Mouse (Mus musculus) left cerebral cortex, adult 8-10 months (tissue): Measurements from ENCODE around the gene Pgk1. TPM values are rescaled to one million over a fixed set of nuclear protein-coding genes. Genes with fewer than 3 reads are reported as not detected.
"Not testable (repeated sequence)": the region's sequence is repeated elsewhere in the genome, so short reads cannot be mapped to it uniquely, and the experiment has no call there.

ENCODE experiments used
- DNase-seq, 2 experiments: peaks; one replicate each; pipeline ENCODE4 v3.0.0; 2022; ENCODE audit warnings: low spot score in 2 of 2
- total RNA-seq, 4 experiments: library from RNA; stranded (reverse); gene quantifications; 2 replicates each; pipeline ENCODE4 v1.2.4; 2022

Pgk1 gene
- total RNA-seq, result 100 to 1,000 TPM; 451 to 500 (median 488) TPM

DNA sequence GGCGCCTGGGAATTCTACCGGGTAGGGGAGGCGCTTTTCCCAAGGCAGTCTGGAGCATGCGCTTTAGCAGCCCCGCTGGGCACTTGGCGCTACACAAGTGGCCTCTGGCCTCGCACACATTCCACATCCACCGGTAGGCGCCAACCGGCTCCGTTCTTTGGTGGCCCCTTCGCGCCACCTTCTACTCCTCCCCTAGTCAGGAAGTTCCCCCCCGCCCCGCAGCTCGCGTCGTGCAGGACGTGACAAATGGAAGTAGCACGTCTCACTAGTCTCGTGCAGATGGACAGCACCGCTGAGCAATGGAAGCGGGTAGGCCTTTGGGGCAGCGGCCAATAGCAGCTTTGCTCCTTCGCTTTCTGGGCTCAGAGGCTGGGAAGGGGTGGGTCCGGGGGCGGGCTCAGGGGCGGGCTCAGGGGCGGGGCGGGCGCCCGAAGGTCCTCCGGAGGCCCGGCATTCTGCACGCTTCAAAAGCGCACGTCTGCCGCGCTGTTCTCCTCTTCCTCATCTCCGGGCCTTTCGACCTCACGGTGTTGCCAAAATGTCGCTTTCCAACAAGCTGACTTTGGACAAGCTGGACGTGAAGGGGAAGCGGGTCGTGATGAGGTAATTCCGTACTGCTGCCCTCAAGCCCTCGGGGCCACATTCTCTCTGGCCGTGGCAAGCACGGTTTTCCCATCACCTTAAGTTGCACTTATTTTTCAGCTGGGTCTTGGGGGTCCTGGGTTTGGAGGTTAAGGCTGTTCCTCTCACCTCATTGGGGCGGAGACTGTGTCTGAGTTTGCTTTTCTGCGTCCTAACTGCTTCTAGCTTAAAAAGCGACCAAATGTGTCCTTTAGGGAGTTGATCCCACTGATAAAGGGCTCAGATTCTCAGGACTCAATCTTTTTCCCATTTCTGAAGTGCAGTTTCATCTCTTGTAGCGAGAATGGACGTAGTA is at the start of gene Pgk1:
Pgk1 (plus strand) TSS at position 388 of the 937 bp plus-strand sequence.
- DNase-seq, result peak; percentile 66 to 94

GRCm38 (mm10) chrX:106139309-106140070 is 47.4 kb upstream of the Pgk1 start:
- no peak for DNase-seq

DNA sequence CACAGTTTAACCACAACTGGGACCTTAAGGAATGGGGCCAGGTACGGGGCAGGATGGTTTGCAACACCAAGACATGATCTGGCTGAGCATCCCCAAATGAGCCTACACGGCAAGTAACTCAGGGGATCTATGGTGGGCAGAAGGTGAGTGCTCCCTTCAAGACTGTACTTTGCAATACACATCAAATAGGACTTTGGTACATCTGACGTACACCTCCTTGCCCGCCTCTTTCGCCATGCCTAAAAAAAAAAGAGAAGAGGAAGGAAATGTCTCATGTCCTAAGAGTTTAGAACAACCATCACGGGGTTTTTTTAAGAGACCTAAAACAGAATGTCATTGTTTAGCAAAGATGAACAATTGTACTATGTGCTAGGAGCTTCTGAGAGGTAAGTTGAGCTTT is 44.0 kb upstream of the Pgk1 start, which contains the start of gene Tlr13:
Tlr13 (plus strand) TSS at position 269 of the 400 bp plus-strand sequence.
- DNase-seq, result no peak

GRCm38 (mm10) chrX:106148185-106148584 is 38.7 kb upstream of the Pgk1 start:
- no peak for DNase-seq

GRCm38 (mm10) chrX:106149460-106149859 is 37.4 kb upstream of the Pgk1 start:
- DNase-seq, result no peak

DNA sequence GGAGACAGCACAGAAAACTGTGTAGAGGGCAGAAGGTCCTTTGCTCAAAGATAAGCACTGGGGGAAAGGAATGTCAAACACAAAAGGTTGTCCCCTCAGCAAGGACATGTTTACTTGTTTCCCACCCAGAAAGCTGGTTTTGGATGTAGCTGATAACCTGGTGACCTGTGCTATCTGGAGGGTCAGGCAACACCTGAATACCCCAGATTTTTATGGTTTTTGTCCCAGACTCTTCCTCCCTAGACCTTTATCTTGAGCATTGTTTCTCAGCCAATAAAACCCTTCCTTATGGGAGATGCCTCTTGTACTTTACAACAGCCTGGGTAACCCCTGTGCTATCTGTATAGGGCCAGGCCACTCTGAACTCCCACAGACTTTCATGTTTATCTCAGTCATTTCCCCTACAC is 32.7 kb upstream of the Pgk1 start:
- no peak for DNase-seq

DNA sequence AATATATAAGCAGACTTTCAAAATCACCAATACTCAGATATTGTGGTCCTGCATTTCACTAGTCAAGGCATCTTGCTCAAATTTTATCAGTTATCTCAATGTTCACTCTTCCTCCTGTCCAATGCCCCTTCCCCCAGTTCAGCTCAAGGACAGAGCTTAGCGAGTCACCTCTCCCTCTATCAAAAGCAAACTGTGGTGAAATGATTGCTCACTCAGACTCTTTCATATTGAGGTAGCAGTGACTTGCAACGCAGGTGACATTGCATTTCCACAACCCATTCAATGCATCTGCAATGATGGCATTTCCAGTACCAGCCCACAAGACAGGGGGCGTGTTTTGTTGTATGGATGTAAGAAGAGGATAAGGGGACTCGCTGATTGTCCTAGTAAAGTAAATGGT is 31.0 kb upstream of the Pgk1 start:
- DNase-seq, result no peak

DNA sequence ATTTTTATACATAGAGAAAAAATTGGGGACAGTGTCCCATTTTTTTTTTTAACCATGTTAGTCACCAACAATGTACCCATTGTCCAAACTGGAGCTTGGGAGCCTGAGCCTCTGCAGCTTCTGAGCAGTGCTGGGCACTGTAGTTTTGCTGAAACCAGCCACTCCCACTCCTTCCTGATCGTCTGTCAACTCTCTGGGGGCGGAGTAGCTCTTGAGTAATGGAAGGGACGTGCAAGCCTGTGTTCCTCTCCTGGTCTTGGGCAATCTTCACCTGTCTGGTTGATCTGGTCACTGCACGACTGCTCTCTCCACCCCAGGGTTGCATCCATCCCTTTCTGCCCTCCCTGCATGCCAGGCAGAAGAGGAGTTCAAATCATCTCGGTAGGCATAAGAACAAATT is 22.9 kb upstream of the Pgk1 start:
- no peak for DNase-seq

GRCm38 (mm10) chrX:106164555-106164954 is 22.3 kb upstream of the Pgk1 start:
- DNase-seq, result no peak

DNA sequence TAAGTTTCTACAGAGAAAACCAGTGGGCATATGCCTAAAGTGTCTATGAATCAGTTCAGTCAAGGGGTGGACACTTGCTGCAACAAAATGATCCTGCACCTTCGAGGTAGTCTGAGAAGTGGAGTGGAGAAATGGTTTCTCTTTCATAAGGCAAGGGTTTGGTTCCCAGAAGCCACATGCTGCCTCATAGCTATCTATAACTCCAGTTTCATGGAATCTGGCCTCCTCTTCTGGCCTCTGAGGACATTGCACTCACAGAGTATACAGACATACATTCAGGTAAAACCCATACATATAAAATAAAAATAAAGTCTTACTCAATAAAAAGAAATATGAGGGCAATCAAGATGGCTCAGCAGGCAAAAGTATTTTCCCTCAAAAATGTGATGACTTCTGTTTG is 21.8 kb upstream of the Pgk1 start:
- no peak for DNase-seq

DNA sequence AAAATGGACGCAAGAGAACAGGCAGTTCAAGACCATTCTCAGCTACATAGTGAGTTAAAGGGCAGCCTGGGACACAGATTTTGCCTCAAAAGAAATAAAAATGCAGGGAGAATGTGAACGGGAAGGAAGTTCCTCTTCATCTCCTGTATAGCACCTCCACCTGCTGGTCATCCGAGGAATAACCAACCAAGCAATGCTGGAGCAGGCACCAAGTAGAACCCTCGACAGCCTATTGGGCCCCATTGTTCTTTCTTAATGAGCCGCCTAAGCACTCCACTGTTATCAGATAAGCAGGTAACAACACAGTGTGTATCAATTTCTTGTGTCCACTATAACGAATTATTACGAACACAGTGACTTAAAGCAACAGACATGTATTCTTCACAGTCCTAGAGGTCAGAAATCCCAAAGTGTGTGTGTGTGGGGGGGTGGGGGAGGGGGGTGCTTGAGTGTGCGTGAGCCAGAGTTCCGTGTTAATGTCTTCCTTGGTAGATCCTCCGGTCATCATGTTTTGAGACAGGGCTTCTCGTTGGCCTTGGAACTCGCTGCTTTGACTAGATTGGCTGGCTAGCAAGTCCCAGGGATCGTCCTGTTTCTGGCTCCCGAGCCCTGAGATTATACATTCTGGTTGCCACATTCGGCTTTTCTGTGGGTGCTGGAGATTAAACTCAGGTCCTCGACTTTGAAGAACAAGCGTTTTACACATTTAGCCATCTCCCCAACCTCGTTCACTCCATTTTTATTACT is 15.6 kb upstream of the Pgk1 start:
- peak; percentile 28 to 42 for DNase-seq

GRCm38 (mm10) chrX:106171853-106172154 is 15.1 kb upstream of the Pgk1 start:
- DNase-seq, result no peak

GRCm38 (mm10) chrX:106176331-106176730 is 10.6 kb upstream of the Pgk1 start:
- DNase-seq, result no peak

- no peak for DNase-seq
Observed at GRCm38 (mm10) chrX:106184279-106184678, 2.6 kb upstream of the Pgk1 start.

DNA sequence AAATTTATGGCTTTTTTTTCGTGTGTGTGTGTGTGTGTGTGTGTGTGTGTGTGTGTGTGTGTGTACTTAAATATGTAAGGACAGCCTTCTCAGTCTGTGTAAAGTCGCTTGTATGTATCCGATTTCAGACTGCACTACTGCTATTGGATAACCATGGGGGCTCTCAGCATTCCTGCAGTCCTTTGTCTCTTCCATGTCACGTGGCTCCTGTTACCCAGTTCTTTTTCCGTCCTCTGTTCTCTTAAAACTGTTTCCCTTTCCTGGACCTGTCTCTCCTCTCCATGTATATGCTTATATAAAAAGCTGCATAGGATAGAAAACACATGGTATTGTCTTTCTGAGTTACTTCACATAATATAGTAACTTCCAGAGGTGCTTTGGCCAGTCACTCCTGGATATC is 1.2 kb upstream of the Pgk1 start:
- no peak for DNase-seq

DNA sequence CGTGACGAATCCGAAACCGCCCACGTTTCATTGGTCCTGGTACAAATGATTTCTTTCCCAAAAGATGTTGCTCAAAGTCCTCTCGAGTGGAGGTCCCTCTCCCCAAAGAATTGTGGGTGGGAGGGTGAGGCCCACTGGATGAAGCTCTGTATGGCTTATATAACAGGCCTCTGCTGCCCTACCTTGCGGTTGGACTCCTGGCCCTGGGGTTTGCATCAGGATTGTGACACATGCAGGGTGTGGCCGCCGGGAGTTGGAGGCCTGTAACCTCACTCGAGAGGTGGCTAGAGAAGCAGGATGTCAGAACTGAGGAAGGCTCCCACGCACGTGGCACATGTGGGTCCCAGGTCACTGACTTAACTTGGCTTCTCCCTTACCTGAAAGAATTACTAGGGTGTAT is 837 bp downstream of the Pgk1 start:
- DNase-seq, result peak; percentile 12 to 20

GRCm38 (mm10) chrX:106189356-106189755 is 2.5 kb downstream of the Pgk1 start:
- no peak for DNase-seq

DNA sequence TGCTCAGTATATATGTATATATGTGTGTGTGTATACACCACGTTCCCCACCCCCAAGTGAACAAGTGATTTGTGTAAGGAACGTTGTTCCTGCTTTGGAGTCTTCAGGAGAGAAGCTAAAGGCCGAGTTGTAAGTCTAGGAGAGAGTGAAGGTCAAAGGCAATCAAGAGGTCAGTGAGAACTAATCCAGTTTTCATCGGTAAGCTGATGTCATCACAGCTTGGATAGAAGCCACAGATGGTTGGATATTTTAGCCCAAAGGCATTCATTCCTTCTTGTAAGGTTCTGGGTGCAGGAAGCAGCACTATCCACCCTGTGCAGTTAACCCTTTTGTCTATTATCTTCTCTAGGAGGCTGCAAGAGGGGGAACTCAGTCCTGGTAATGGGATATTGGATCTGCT is 3.2 kb downstream of the Pgk1 start:
- DNase-seq, result no peak

DNA sequence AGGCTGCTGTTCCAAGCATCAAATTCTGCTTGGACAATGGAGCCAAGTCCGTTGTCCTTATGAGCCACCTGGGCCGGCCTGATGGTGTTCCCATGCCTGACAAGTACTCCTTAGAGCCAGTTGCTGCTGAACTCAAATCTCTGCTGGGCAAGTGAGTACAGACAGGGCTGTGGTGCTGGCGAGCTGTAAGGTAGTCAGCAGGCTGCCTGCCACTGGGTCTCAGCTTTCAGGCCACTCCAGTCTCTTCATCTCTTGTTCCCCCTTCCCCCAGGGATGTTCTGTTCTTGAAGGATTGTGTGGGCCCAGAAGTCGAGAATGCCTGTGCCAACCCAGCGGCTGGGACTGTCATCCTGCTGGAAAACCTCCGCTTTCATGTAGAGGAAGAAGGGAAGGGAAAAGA is 7.5 kb downstream of the Pgk1 start:
- not testable (repeated sequence) for DNase-seq

- no peak for DNase-seq
Observed at GRCm38 (mm10) chrX:106197308-106197707, 10.4 kb downstream of the Pgk1 start.

- DNase-seq, result no peak
Observed at GRCm38 (mm10) chrX:106198904-106199303, 12.0 kb downstream of the Pgk1 start.

GRCm38 (mm10) chrX:106209100-106209499 is 22.2 kb downstream of the Pgk1 start:
- no peak for DNase-seq
